Mouse (Mus musculus) embryo, embryonic 11 days (tissue): Measurements from ENCODE around the gene Arhgef1.

Source experiments
- DNase-seq: peaks from one replicate; pipeline ENCODE4 v3.0.0-alpha.2; 2015

Gene Arhgef1

GRCm38 (mm10) chr7:24902630-24903443 lies at the start of gene Arhgef1:
Arhgef1 (plus strand) TSS chr7:24902912.
- peak; percentile 67 for DNase-seq

- no peak for DNase-seq
These were observed 49.5 kb upstream of the Arhgef1 start for GRCm38 (mm10) chr7:24853233-24853563.

GRCm38 (mm10) chr7:24853695-24854094 lies 49.0 kb upstream of the Arhgef1 start:
- DNase-seq, result peak; percentile 28

GRCm38 (mm10) chr7:24856460-24857120 lies 46.1 kb upstream of the Arhgef1 start:
- no peak for DNase-seq

GRCm38 (mm10) chr7:24859234-24859633 lies 43.5 kb upstream of the Arhgef1 start:
- DNase-seq, result no peak

- DNase-seq, result no peak
These were observed 40.8 kb upstream of the Arhgef1 start, which contains the start of gene Gm9844 for GRCm38 (mm10) chr7:24861913-24862312. Gm9844 (plus strand) TSS chr7:24862213.

- no peak for DNase-seq
These were observed 39.9 kb upstream of the Arhgef1 start for GRCm38 (mm10) chr7:24862853-24863252.

GRCm38 (mm10) chr7:24864156-24864555 lies 38.6 kb upstream of the Arhgef1 start:
- DNase-seq, result peak; percentile 31

- no peak for DNase-seq
These were observed 33.6 kb upstream of the Arhgef1 start for GRCm38 (mm10) chr7:24869080-24869479.

GRCm38 (mm10) chr7:24869532-24870165 lies 33.1 kb upstream of the Arhgef1 start, which contains the start of the genes Lypd4 and Dmrtc2:
Lypd4 (minus strand) TSS chr7:24869941.
Dmrtc2 (plus strand) TSS chr7:24870057.
- DNase-seq, result peak; percentile 28

- DNase-seq, result no peak
These were observed 25.1 kb upstream of the Arhgef1 start for GRCm38 (mm10) chr7:24877588-24877987.

GRCm38 (mm10) chr7:24879620-24880019 lies 23.1 kb upstream of the Arhgef1 start:
- DNase-seq, result no peak

- no peak for DNase-seq
These were observed 20.1 kb upstream of the Arhgef1 start for GRCm38 (mm10) chr7:24882416-24883199.

GRCm38 (mm10) chr7:24883896-24884692 lies 18.6 kb upstream of the Arhgef1 start, which contains the start of gene Rps19:
Rps19 (plus strand) TSS chr7:24884371.
- peak; percentile 100 for DNase-seq

GRCm38 (mm10) chr7:24884693-24885291 lies 17.9 kb upstream of the Arhgef1 start:
- DNase-seq, result no peak

GRCm38 (mm10) chr7:24885468-24886307 lies 17.0 kb upstream of the Arhgef1 start:
- DNase-seq, result no peak

GRCm38 (mm10) chr7:24886308-24886633 lies 16.4 kb upstream of the Arhgef1 start:
- DNase-seq, result no peak

GRCm38 (mm10) chr7:24887096-24887495 lies 15.6 kb upstream of the Arhgef1 start:
- no peak for DNase-seq

GRCm38 (mm10) chr7:24889431-24890220 lies 13.1 kb upstream of the Arhgef1 start:
- no peak for DNase-seq
